Mouse (Mus musculus) CH12.LX (cell line): Measurements from ENCODE around the gene Nrxn3.

Experiments used
- CTCF ChIP-seq, 2 experiments: IDR thresholded peaks in 1 of 2; conservative IDR thresholded peaks in 1 of 2; 2 replicates each; pipeline ENCODE4 v1.5.1; 2011 to 2012; ENCODE audit warnings: low read depth in 2 of 2, low read length in 2 of 2, improper control_type of control experiment in 1 of 2, inconsistent platforms in 1 of 2, mild to moderate bottlenecking in 1 of 2, moderate library complexity in 1 of 2
- E2F4 ChIP-seq: IDR thresholded peaks from 2 replicates; pipeline ENCODE4 v1.6.1; 2011; ENCODE audit warnings: low read depth, low read length, improper control_type of control experiment; ENCODE audit not compliant: insufficient replicate concordance
- EP300 ChIP-seq: IDR thresholded peaks from 2 replicates; pipeline ENCODE4 v1.6.1; 2011; ENCODE audit warnings: low read length, improper control_type of control experiment
- IRF4 ChIP-seq: IDR thresholded peaks from 2 replicates; pipeline ENCODE4 v1.6.1; 2014; ENCODE audit warnings: low read depth, mild to moderate bottlenecking, inconsistent platforms, low read length, improper control_type of control experiment
- MAX ChIP-seq: IDR thresholded peaks from 2 replicates; pipeline ENCODE4 v1.6.1; 2011; ENCODE audit warnings: low read length, improper control_type of control experiment
- MAZ ChIP-seq: IDR thresholded peaks from 2 replicates; pipeline ENCODE4 v1.6.1; 2012; ENCODE audit warnings: low read depth, mild to moderate bottlenecking, inconsistent platforms, low read length, improper control_type of control experiment, moderate library complexity
- POLR2A ChIP-seq: IDR thresholded peaks from 2 replicates; pipeline ENCODE4 v1.6.1; 2011; ENCODE audit warnings: low read depth, mild to moderate bottlenecking, improper control_type of control experiment, low read length
- POLR2AphosphoS2 ChIP-seq: IDR thresholded peaks from 2 replicates; pipeline ENCODE4 v1.6.1; 2011; ENCODE audit warnings: low read depth, low read length, improper control_type of control experiment
- RAD21 ChIP-seq: IDR thresholded peaks from 2 replicates; pipeline ENCODE4 v1.6.1; 2011; ENCODE audit warnings: low read depth, mild to moderate bottlenecking, low read length, improper control_type of control experiment, moderate library complexity
- SMC3 ChIP-seq: IDR thresholded peaks from 2 replicates; pipeline ENCODE4 v1.6.1; 2011; ENCODE audit warnings: low read depth, low read length, improper control_type of control experiment
- TBP ChIP-seq: conservative IDR thresholded peaks from 2 replicates; pipeline ENCODE4 v1.6.1; 2011; ENCODE audit warnings: low read depth, low read length, improper control_type of control experiment
- TCF12 ChIP-seq: IDR thresholded peaks from 2 replicates; pipeline ENCODE4 v1.6.1; 2014; ENCODE audit warnings: low read depth, mild to moderate bottlenecking, inconsistent platforms, low read length, improper control_type of control experiment

- TF ChIP-seq E2F4 (no peak), CTCF (conservative IDR thresholded peaks at IDR 0.05 in 1 of 2, IDR thresholded peaks at IDR 0.05 in 1 of 2; ENCODE audit: low read depth in 2 of 2, low read length in 2 of 2) (no peak), RAD21 (no peak), TCF12 (no peak), POLR2A (no peak), POLR2AphosphoS2 (no peak), MAZ (no peak), EP300 (peak; percentile 67), MAX (no peak), TBP (no peak), IRF4 (peak; percentile 32; the same call in 1 of the 2 replicates), SMC3 (no peak)
These were observed 1042.5 kb downstream of the Nrxn3 start for GRCm38 (mm10) chr12:89765179-89765578.
